Mouse (Mus musculus): Measurements from ENCODE around the gene Plekhm1. TPM values are rescaled to one million over a fixed set of nuclear protein-coding genes. Genes with fewer than 3 reads are reported as not detected.
"Not testable (repeated sequence)": the region's sequence is repeated elsewhere in the genome, so short reads cannot be mapped to it uniquely, and the experiment has no call there.

The Plekhm1 gene
- total RNA-seq, 4 experiments from 2014 or later = 11.0 to 12.5 (median 11.6) TPM

DNA sequence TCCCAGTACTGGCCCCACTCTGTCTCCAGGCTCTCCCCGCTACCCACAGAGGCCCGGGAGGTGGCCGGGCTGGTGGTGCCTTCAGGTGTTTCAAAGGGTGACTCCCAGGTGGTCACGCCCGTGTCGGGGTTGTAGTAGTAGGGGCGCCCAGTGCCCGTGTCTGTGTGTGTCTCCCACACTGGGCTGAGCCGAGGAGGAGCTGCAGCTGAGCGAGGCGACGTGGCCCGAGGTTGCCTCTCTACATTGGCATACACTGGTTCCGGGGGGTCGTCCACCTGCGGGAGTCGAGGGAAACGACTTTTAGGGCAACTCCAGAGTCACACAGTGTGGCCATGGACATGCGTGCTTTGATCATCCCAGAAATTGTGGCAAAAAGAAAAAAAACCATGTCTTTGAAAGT lies 72.4 kb downstream of the Plekhm1 start:
- DNase-seq (ENCODE audit: low spot score) = no peak

DNA sequence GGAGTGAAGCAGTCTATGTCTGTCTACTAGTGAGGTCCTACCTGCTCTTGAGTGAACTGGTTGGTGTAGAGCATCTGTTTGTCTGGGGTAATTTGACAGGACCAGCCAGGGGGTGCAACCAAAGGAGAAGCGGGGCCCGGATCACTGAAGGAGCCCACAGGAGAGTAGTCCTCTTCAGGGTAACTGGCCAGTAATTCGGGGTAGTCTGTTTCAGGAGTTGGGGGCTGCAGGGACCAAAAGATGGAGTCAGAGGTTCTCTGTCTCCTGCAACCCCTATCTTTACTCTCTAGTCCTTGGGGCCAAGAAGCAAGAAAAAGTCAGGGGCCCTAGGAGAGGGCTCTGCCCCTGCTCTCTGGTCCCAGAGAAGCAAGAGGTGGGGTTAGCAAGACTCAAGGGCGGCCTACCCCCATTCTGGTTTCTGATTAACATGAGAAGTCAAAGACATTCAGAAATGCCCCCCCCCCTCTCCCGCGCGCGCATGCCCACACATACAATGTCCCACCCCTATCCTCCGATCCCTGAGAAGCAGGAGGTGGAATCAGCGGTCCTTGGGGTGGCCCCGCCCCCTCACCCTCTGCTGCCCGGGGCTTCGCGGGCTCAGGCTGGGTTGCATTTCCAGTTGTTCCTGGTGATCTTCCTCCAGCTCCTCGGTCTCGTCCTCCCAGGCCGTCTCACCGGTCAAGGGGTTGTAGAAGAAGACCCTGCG lies 72.9 kb downstream of the Plekhm1 start:
- no peak for DNase-seq (ENCODE audit: low spot score)

DNA sequence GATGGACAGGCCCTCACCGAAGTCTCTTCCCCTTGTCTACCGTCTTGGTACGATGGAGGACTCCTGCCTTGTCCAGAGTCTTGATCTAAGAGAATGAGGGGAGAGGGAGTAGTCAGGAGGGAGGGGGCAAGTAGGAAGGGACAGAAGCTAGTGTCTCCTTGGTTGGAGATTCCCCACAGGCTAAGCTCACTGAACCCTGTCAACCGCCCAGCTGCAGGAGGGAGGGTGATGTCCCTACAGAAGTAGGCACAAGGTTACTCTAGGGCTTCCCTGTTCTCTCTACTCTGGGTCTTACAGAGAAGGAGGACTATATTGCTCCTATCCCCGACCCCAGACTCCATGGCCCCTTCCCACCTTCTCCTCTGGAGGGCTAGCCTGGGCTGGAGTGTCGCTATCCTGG lies 73.8 kb downstream of the Plekhm1 start:
- DNase-seq (ENCODE audit: low spot score) = no peak

DNA sequence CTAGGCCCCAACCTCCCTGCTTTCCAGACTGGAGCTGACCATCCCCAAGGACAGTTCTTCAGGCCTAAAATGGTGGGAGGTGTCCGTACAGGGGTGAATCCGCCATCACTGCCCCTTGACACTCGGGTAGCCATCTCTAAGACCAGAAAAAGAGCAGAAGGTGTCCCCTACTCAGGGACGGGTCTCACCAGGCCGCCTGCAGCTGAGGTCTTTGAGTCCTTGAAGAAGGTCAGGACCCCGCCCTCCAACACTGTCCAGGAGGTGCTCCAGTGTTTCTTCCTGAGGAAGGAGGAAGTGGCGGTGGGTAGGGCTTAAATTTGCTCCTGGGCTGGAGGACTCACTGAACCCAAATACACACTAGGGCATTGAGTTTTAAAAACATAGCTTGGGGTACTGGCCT lies 74.4 kb downstream of the Plekhm1 start:
- DNase-seq (ENCODE audit: low spot score) = no peak

DNA sequence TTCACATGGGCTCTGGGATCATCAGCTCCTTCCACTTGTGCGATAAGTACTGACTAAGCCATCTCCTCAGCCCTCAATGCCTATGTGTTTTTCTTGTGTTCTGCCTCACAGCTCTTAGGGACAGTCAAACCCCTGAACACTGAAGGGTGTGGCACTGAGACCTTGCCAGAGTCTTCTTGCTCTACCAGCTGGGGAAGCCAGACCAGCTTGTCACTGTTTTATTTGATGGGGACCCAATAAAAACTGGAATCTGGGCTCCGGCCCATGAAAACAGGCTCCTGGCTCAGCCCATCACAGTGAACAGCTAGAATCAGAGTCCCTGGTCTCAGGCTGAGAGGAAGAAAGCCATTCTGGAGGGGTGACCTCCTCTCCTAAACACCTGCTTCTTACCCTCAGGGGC lies 75.3 kb downstream of the Plekhm1 start:
- peak; percentile 49 for DNase-seq (ENCODE audit: low spot score)

DNA sequence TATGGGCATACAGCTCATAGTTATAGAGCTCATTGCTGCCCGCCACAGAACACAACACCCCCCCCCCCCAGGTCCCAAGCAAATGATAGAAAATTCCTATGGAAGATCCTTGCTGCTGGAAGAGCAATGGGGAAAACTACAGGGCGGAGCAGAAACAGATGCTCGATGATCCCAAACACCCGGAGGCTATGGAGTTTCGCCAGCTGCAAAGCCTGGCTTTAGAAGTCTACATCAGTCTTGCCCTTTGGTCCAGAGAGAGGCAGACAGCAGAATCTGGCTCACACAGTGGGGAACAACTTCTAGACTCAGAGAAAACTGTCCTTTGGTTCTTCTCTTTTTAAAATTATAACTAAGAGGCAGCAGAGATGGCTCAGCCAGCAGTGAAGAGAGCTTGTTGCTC lies 76.9 kb downstream of the Plekhm1 start:
- no peak for DNase-seq (ENCODE audit: low spot score)

DNA sequence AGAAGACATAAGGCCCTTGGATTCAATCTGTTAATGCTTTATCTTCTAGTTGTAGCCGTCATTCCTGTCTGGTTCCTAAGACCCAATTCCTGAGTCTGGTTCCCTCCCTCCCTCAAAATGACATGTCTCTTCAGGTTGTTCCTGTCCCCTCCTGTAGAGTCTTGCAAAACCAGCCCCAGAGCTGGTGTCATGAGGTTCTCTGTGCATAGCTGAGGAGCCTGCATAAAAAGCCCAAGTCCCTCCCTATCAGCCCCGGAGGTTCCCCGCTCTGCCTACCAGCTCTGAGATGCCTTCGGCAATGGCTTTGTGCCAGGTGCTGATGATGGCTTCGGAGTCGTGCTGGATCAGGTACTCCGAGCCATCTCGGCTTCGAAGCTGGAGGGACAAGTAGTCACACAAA lies 77.6 kb downstream of the Plekhm1 start:
- no peak for DNase-seq (ENCODE audit: low spot score)

DNA sequence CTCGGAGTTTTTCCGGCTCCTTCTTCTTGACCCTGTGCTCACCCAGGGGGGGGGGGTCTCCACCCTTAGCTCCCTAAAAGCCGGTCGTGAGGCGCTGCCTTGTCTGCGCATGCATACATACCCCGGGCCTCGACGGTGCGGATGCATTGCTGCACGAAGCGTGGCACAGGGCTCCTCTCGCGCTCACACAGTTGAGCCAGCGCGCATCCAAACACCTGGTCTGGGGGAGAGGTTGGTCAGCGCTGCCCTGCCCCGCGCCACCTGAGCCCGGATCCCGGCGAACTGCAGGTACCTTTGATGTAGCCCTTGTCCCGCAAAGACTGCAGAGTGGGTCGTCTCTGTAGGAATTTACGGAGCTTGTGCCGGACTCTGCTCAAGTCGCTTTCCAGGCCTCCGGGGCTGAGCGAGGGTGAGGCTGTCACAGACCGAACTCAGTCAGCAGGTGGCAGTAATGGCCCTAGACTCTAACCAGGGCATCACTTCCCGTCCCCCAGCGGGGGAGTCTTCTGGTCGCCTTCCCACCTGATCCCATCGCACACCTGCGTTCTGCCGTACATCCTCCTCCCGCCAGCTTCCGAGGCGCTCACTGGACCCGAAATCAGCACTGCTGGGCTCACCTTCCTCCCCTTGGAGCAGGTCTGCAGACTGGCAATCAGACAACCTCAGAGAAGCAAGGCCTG lies 78.6 kb downstream of the Plekhm1 start:
- peak; percentile 28 for DNase-seq (ENCODE audit: low spot score)

DNA sequence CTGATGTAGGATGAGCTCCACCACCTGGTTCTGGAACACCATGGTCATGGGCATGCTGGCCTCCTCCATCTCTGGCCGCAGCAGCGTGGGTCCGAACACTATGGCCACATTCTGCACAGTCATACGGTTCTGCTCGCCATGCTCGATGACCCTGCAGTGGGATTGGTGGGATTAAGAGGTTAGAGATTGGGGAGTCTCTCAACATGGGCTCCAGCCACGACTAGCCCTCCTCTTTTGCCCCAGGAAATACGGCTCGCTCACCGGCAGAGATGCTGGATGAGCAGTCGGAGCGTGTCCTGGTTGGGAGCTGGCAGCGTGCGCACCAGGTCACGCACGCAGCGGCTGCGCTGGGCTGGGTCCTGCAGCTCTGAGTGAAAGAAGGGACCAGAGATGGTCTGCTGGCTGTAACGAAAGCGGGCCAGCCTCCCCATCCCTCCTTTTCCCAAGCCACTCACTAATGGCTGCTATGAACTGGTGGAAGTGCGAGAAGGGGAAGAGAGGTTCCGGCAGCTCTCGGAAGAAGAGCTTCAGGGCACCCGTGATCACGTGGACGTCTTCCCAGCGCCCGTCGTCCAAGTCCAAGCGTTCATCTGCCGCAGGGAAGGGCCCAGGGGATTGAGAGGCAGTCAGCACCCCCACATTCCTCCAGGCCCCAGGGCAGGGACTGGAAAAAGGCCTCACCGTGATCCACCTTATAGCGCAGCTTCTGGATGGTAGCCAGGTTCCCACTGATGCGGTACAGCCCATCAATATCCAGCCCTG lies 79.4 kb downstream of the Plekhm1 start:
- no peak for DNase-seq (ENCODE audit: low spot score)

DNA sequence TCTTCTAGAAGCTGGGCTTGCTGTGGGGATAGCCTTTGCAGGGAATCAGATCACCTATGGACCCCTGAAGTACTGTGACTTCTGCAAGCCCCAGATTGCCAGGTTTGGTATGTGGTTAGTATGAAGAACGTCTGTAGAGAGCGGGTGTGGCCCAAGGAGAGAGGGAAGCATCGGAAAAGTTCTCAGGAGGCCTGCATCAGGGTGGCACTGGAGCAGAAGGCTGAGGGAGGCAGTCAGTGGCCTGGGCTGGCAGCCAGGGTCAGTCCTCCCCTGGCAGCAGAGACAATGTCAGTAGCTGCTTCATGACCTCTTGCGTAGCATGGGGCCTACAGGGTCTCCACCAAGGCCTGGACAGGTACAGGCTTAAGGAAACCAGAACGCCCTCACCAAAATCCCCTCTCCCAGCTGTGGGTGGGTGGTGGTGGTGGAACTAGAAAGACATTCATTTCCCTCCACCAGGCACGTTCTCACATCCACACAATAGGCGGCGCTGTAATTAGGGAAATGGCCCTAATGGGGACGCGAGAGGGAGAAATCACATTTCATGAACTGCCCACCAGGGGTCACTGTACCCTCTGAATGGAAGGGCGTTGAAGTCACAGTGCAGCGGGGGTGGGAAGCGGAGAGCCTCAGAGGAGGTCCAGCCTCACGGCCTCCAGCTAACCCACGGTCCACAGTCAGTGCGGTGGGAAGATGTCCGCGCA lies 80.1 kb downstream of the Plekhm1 start:
- peak; percentile 86 for DNase-seq (ENCODE audit: low spot score)

DNA sequence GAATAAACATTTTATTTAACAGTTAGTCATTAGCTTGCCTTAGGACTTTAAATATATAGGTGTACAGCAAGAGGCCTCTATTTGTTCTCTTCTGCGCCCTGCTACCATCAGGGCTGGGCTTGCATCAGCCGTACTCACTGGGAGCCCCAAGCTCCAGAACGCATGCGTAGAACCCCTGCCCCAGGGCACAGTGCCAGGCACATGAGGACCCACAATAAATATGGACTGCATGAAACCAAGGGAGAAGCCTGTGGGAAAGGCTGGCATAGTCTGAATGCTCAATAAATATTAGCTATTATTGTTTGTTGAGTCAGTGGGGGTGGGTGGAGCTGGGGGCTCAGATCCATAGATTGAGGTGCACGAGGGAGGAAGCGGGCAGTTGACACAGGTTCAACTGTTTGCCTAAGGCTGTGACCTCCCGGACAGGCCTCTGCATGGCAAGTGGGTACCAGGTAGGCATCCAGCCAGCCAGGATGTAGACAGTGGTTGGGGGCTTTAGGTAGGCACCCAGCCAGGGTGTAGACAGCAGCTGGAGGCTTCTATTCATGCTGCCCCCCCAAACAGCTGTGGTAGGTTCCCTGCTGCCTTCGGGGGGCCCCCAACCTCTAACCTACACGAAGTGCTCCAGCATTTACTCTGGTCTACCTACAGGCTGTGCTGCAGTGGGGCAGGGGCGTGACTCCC lies 80.8 kb downstream of the Plekhm1 start:
- no peak for DNase-seq (ENCODE audit: low spot score)

DNA sequence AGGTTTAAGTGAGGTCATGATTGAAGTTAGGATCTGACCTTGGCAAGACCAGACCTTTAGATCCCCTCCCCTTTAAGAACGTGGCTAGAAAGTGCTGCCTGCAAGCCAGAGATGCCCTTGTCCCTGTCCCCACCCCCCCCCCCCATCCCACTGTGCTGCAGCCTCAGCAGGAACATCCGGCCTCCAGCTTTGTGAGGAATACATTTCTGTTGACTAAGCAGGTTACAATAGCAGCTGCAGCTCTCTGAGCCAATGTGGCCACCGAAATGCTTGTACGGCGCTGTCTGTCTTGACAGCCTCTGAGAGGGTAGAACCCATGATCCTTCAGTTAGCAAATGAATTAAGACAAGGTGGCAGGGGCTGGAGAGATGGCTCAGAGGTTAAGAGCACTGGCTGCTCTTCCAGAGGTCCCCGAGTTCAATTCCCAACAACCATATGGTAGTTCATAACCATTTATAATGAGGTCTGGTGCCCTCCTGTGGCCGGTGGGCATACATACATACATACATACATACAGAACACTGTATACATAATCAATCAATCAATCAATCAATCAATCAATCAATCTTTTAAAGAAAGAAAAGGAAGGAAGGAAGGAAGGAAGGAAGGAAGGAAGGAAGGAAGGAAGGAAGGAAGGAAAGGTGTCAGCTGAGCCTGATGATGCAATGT lies 81.7 kb downstream of the Plekhm1 start:
- DNase-seq (ENCODE audit: low spot score) = no peak

DNA sequence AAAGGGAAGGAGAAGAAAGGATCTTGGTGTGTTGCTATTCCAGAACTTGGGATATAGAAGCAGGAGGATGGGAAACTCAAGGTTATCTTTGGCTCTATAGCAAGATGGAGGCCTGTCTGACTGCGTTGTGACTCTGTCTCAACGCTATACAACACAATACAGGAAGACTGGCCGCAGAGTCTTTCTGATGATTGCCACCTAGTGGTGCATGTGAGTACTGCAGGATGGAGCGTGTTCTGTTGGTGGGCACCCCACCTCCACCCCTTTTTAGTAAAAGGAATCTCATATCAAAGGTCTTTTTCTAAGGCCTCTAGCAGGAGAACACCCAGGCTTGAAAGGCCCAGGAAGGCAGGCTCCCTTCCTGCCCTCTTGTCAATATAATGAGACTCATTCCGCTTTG lies 85.5 kb downstream of the Plekhm1 start:
- DNase-seq (ENCODE audit: low spot score) = peak; percentile 79

DNA sequence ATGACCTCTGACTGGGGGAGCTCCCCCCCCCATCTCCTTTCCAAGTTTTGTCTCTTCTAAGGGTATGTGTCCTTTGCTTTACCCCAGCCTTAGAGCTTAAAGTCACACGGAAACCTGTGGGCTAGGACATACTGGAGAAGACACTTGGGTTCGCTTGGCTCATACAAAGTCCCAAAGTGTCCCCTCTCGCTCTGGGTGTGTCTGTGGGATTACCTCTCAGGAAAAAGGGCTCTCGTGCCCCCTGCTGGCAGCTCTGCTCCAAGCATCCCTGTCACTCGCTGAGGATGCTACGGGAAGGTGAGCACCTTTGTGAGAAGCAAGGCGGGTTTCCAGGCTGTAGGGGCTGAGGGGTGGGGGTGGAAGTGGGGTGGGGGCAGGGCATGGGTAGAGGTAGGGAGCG lies 87.3 kb downstream of the Plekhm1 start:
- peak; percentile 67 for DNase-seq (ENCODE audit: low spot score)

DNA sequence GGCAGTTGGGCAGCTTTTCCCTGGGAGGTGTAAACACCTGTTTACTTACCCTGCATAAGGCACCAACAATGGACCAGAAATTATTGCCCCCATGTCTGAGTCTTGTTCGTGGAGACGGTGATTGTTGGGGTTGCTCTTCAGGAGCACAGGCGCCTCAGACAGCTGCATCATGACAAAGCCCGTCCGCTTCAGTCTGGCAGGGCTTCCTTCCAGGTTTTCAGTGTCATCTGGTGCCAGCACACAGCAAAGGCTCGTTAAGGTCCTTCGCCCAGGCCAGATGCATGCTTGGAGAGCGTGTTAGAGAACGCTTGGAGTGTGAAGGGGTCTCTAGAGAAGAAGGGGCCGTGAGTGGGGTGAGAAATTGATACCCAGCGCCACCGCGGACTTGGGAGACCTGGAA lies 87.8 kb downstream of the Plekhm1 start:
- DNase-seq (ENCODE audit: low spot score) = no peak

DNA sequence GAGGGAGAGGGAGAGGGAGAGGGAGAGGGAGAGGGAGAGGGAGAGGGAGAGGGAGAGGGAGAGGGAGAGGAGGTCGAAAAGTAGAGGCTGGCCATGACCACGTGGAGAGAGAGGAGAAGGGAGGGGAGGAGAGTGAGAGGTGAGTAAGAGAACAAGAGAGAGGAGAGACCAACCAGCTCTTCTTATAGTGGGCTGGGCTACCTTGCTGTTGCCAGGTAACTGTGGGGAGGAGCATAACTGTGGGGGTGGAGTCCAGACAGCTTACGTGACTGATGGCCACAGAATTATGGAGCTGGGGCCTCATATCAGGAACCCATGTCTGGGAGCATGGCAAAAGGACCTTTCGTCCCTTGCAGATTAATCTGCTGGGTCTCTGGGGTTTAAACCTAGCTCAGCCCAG lies 89.7 kb downstream of the Plekhm1 start:
- DNase-seq (ENCODE audit: low spot score) = not testable (repeated sequence)

DNA sequence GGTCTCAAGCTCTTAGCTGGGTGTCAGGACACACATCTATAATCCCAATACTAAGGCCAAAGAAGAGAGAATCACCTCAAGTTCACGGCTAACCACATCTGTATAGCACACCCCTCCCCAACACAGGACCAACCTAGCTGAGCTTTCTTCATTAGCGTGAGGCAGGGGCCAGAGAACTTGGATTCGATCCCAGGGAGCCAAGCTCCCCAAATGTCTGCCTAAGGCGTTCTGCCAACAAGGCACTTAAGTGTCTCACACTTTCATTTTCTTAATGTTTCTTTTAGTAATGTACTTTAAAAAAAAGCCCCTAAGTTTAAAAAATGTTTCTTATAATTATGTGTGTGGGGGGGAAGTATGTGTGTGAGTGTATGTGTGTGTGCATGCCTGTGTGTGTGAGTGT lies 91.8 kb downstream of the Plekhm1 start:
- no peak for DNase-seq (ENCODE audit: low spot score)

DNA sequence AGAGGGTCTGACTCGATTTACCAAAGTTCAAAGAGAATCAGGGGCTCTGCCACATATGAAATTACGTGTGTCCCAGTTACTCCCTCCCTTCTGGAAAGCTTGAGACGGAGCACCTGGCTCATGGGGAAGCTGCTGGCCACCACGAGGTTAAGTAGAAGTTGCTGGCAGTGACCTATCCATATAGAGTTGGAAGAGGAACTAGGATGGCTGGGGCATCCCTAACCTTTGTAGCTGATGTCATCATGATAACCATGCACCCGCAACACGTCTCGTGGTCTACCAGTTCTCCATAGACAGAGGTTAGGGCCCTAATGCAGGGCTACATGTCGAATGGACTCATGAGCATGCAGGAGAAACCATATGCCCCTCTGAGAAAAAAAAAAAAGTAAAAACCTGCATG lies 92.3 kb downstream of the Plekhm1 start:
- DNase-seq (ENCODE audit: low spot score) = no peak

DNA sequence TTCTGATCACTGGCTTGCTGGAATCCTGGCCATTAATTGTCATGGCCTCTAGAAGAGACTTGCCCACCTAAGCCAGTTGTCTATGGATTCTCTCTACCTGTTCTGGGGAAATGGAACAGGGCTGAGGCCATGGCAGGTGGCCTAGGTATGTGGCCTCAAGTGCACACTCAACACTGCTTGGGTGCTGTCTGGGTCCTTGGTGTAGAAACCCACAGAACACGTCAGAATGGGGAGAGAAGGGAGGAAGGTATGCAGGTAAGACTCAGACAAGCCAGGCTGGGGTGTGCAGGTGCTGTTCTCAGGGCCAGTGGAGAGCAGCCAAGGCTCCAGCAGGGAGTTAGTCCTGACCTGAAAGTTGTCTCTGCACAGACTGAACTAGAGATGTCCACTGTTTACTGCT lies 94.4 kb downstream of the Plekhm1 start:
- no peak for DNase-seq (ENCODE audit: low spot score)

DNA sequence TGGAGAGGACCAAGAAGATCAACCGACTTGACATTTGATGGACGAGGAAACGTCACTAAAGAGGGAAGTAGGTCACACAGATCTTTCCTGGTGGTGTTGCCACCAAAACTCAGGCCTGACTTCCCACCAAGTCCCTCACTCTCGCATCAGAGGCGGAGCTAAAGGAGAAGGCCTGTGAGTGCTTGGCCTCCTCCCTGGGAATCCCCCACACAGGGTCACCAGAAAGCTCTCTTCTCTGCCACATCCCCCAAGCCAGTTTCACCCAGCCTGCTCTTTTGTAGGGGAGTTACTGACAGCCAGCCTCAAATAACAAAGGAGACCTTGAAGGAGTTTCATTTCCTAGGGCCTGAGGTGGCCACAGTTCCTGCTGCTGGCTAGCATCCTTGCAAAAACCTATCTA lies 97.1 kb downstream of the Plekhm1 start:
- no peak for DNase-seq (ENCODE audit: low spot score)

DNA sequence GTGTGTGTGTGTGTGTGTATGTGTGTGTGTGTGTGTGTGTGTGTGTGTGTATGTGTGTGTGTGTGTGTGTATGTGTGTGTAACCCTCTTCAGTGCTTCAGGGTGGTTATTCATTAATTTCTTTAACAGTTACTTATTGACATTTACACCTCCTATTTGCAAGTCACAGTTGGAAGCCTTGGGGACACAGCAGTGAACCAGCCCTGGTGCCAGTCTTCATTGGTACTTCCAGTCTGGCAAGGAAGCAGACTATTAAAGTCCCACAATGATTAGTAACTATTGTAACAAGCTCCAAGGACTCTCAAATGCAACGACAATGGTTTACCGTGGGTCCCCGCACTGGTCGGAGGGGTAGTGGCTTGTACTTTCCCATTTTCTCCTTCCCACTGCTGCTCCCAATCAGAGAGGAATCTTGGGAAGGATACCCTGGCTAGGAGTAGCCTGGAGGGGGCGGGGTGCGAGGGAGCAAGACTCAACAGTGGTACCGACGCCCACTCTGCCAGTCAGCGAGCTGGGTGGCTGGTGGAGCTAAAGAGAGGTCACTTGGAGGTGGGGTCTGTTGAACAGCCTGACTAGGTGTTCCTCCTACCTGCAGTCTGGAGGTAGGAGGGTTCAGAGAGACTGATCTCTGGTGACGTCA lies 97.6 kb downstream of the Plekhm1 start:
- DNase-seq (ENCODE audit: low spot score) = no peak

Measured in heart, adult 8-10 months (tissue).